Mouse (Mus musculus) adipocyte (in vitro differentiated cells): ENCODE measurements around the gene Ifna1.

Experiments
- DNase-seq: peaks from one replicate; pipeline ENCODE4 v3.0.0-alpha.2; 2016; ENCODE audit warnings: low spot score

The Ifna1 gene

DNA sequence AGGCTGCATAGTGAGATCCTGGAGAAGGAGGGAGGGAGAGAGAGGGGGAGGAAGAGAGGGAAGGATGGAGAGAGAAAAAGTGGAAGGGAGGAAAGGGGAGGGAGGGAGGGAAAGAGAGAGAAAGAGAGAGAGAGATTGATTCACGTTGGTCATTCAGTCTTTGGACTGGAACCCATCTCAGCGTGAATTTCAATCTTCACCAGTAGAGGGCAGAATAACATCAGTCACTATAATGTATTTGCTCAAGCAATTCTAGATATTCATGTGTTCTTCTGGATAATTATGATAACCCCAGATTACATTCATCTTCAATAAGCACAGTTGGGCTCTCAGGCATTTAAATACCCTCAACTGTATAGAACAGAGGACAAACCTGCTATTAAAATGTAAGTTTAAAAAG is 22.8 kb downstream of the Ifna1 start:
- DNase-seq, result peak; percentile 76

DNA sequence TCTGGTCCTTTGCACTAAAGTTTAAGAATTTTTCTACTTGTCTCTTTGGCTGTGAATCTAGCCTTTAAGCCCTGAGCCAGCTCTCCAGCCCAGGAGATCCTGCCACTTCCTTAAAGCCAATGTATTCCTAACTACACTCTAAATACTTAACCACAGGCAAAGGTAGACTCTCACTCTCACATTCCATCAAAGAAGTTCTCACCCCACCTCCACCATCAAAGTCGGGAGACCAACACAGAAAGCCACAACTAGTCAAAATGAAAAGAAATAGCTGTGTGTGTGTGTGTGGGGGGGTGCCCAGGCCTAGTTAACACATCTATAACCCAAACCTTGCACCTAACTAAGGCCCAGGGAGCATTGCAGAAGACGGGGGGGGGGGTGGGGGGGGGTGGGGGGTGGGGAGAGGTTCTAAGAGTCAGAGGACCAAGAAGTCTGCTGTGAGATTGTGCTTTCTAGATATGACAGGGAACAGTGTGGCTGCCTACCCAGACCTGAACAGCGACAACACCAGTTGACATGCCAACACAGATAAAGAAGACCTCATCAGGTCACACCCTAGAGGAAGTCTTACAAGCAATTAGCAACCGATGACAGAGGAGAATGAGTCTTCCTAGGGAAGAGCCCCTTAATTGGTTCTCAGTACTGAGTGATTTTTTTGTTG is 25.7 kb downstream of the Ifna1 start:
- no peak for DNase-seq

DNA sequence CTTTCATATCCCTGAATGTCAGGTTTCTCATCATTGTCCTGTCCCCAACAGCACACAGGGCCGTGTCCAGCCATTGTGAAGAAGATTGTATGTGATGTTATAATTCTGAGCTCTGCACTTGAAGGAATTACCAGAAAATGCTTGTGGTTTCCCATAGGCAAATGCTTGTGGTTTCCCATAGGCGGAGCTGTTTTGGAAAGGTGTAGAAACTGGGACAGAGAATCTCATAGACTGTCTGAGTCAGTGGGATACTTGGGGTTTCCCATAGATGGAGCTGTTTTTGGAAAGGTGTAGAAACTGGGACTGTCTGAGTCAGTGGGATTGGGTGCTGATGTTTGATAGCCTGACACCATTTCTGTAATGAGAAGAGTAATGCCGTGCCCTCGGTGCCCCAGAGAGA is 26.6 kb downstream of the Ifna1 start:
- peak; percentile 11 for DNase-seq

DNA sequence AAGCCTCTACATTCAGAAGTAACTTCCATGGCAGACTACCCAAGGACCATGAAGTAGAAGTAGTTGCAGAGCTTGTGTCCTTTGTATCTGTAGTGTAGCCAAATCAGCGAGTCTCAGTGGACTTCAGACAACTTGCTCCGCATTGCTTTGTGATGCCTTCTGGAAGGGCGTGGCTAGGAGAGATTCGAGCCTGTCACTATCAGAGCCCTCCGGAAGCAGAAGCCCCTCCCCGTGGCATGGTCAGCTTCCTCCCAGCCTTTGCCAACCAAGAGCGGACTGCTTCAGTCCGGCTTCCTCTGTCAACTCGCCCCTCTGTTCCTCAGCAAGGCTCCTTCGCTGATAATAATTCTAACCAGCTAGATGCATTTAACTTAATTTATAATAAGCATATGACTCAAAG is 28.4 kb downstream of the Ifna1 start:
- no peak for DNase-seq

DNA sequence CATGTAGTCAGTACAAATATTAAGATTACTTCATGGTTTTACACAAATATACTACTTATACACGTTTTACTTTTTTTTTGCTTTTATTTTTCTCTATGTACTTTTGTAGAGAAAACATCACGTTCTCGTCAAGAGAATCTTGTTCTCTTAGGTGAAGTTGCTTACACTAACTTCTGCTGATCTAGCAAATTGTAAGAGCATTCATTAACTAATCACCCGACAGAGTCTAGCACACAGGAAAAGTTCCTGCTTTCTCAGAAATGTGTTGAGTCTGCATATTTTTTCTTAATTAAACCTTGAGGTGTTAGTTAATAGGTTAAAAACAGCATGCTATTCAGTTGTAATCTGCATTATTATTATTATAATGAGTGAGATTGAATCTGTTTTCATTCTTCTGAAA is 28.9 kb downstream of the Ifna1 start:
- no peak for DNase-seq

DNA sequence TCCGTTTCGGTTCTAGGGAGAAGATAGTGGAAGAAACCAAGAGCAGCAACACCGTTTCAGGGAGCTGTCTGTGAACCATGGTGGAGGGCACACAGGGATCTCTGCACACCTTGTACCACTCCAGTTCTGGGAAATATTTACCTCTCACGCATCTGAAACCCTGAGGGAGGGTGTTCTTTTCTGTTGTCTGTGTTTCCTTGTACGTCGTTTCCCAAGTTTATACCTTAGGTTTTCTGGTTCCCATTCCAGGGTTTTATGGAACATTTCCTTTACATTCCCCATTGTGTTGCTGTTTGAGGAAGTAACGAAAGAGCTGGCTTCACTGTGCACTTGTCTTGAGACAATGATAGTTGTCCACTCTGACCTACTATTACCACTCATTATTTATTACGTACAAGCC is 30.2 kb downstream of the Ifna1 start, which contains the start of gene Ifne:
Ifne (minus strand) TSS at position 101 of the 400 bp plus-strand sequence.
- DNase-seq, result no peak

DNA sequence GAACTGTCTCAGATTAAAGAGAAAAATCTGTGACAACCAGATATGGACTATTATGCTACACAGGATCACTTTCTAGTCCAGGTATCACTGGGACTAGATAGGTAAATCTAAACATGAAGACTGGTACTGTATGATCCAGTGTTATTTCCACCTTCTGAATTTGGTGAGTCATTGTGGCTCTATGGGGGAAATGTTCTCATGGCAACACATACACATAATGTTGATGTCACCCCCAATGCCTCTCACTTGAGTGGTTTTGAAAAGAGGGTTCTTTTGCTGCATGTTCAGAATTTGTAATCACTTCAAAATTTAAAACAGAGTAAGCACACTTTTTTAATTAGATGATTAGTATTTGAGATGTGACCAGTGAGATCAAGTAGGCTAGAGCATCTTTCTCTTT is 38.3 kb downstream of the Ifna1 start:
- DNase-seq, result no peak

DNA sequence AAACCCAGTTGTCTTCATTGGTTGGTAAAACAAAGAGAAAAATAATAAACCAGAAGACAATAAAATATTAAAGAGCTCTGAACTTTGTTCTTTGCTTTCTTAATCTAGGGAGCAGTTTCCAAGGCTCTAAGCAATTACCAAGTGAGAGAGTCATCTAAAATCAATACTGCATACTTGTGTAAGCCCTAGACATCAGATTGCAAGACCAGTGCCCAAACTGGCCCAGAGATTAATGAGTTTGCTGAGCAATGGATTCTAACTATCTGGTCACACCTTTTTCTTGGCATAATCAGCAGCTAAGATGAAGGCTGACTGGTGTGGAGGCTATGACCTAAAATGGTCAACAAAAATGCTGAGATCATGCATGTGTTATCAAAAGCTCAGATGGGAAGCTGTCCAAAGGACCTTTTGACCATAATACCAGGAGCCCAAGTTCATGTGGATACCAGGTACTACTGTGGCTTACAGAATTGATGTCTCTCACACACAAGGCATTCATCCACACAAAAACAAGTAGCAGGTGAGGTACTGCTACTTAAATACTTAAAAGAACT is 43.4 kb downstream of the Ifna1 start:
- no peak for DNase-seq
